Mouse (Mus musculus) ES-CJ7 (cell line): ENCODE results near the gene Olfr568.
A peak's percentile ranks its signal among the peaks of the same experiment; 100 is the strongest.

Experiments
- DNase-seq: peaks from one replicate; pipeline ENCODE4 v3.0.0; 2011; ENCODE audit warnings: low read depth, low spot score

The Olfr568 gene

DNA sequence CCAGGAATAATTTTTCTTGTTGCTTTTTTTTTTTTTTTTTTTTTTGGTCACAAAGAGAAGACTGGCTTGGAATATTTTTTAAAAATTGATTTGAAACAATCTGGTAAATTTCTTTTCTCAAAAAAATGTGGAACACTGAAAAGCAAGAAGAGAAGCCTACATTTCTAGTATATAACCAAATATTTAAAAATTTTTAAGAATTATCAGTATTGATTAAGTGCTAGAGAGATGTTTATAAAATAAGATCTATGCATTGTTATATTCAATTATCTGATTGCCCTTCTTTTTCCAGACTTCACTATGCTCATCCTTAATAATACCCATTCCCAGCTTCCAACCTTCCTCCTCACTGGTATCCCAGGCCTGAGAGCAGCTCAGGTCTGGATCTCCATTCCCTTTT lies at the start of gene Olfr568:
Gene Olfr568 (plus strand): TSS at position 301 of the 400 bp plus-strand sequence.
- DNase-seq, result no peak

DNA sequence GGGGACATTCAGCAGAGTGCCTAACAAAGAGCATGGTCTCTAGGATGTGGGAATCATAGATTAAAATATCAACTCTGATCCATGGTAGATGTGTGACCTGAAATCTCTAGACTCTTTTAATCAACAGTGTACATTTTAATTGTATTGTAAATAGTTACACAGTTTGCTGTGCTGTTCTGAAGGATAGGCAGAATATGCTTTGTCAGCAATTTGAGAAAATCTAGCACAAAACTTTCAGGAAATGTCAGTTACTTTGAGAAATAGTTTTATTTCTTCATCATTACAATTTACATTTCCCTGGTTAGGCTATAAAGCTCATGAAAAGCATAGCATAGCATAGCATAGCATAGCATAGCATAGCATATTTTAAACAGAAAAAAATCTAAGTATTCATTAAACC lies 21.1 kb upstream of the Olfr568 start:
- no peak for DNase-seq

GRCm38 (mm10) chr7:102858665-102859064 lies 18.3 kb upstream of the Olfr568 start, which contains the start of gene Olfr566:
Gene Olfr566 (minus strand): TSS chr7:102858765.
- DNase-seq, result no peak

GRCm38 (mm10) chr7:102890782-102891181 lies 13.9 kb downstream of the Olfr568 start, which contains the start of gene Olfr569:
Gene Olfr569 (minus strand): TSS chr7:102890882.
- DNase-seq, result no peak

DNA sequence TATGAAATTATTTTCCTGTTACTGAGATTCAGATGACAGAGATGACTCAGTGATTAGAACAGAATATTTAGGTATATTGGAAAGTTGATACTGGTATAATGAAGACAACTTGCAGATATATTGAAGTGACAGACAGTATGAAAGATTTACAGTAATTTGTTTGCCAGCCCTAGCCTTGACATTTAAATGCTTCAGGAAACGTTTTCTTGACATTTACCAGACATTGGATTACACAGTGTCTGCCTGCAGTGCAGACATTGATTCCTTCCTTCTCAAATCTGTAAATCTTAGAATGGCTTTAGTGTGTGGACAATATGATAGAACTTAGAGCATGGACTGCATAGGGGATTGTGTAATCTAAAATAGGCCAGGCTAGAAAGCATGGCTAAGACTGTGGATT lies 38.3 kb downstream of the Olfr568 start:
- DNase-seq, result no peak

DNA sequence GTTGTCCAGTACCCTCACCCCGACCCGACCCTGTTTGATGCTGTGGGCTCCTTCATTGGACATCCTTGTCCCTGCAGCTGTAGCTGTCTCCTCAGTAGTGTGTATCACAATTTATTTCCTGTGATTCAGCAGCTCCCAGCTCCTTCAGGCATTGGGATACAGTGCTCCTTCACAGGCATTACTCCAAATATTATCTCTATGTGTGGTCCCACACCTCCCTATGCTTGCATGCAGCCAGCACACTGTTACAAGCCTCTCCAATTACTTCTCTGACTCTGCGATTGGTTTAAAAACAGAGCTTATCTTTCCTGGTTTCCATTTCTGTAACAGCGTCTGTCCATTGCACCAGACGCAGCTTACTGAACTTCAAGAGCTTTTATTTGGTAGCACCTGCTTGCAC lies 39.5 kb downstream of the Olfr568 start:
- DNase-seq, result no peak

GRCm38 (mm10) chr7:102917032-102917875 lies 40.3 kb downstream of the Olfr568 start, which contains the start of gene Olfr571:
Gene Olfr571 (minus strand): TSS chr7:102917536.
- DNase-seq, result no peak

GRCm38 (mm10) chr7:102919632-102920031 lies 42.7 kb downstream of the Olfr568 start:
- peak; percentile 72 for DNase-seq

DNA sequence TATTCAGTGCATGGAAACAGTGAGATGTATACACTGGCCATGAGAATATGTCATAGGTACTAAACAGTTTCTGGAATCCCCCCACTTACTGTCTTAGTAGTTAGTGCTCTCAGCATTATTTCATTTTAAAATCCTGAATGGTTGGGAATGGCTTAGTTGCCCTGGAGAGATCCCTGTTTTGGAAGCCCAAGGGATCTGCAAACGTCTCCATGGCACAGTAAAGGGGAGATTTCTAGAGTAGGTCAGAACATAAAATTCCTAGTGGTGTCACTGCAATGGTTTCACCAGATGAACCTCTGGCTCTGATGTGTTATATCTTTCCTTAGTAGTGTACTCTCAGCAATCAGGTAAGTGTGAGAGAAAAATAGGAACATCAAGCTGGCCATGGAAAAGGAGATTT lies 47.2 kb downstream of the Olfr568 start, which contains the start of gene Olfr572:
Gene Olfr572 (plus strand): TSS at position 301 of the 400 bp plus-strand sequence.
- DNase-seq, result no peak

GRCm38 (mm10) chr7:102927105-102927504 lies 50.2 kb downstream of the Olfr568 start:
- DNase-seq, result no peak
